Mouse (Mus musculus) large intestine, adult 2 months (tissue): ENCODE results near the gene Rinl. TPM values are rescaled to one million over a fixed set of nuclear protein-coding genes. Genes with fewer than 3 reads are reported as not detected.

Source experiments
- DNase-seq: peaks from one replicate; pipeline ENCODE4 v3.0.0-alpha.2; 2012; ENCODE audit warnings: low read depth, low spot score
- WGBS: fragments of 180-500 bp; shearing (Covaris S2); methylation state at CpG from one replicate; pipeline ENCODE4 v1.1.7; 2018; 5-methylcytosine and 5-hydroxymethylcytosine counted together
- polyA plus RNA-seq: library from polyadenylated mRNA; depleted of rRNA; stranded (reverse); fragments of >200 nt; gene quantifications from 2 replicates; pipeline ENCODE4 v1.2.3, GENCODE M21; 2012

The Rinl gene
- polyA plus RNA-seq, 1 experiment = 6.4 TPM

- 21% methylated on average over 8 of the region's 8 CpGs for WGBS
- DNase-seq = no peak
Measured at GRCm38 (mm10) chr7:28807641-28808220, 19.0 kb downstream of the Rinl start.

- no peak for DNase-seq
- 4% methylated on average over 35 of the region's 35 CpGs for WGBS
Measured at GRCm38 (mm10) chr7:28808221-28808941, 19.6 kb downstream of the Rinl start, which contains the start of gene Hnrnpl. Gene Hnrnpl (plus strand): TSS chr7:28808541.

- no peak for DNase-seq
- WGBS = under 1% methylated on average over 32 of the region's 32 CpGs
Measured at GRCm38 (mm10) chr7:28808957-28809393, 20.2 kb downstream of the Rinl start.

- no peak for DNase-seq
- under 1% methylated on average over 35 of the region's 35 CpGs for WGBS
Measured at GRCm38 (mm10) chr7:28809401-28810089, 20.8 kb downstream of the Rinl start.

GRCm38 (mm10) chr7:28810107-28811066 is 21.6 kb downstream of the Rinl start:
- WGBS = under 1% methylated on average over 70 of the region's 70 CpGs

GRCm38 (mm10) chr7:28811228-28811627 is 22.5 kb downstream of the Rinl start:
- no peak for DNase-seq
- WGBS = under 1% methylated on average over 40 of the region's 40 CpGs

More at GRCm38 (mm10) chr7:28810107-28811066, 21.6 kb downstream of the Rinl start:
- DNase-seq = no peak

- under 1% methylated on average over 7 of the region's 7 CpGs for WGBS
- no peak for DNase-seq
Measured at GRCm38 (mm10) chr7:28811640-28812275, 23.0 kb downstream of the Rinl start.

- DNase-seq = no peak
Measured at GRCm38 (mm10) chr7:28812436-28812835, 23.7 kb downstream of the Rinl start.

GRCm38 (mm10) chr7:28812949-28813348 is 24.2 kb downstream of the Rinl start:
- DNase-seq = no peak
- WGBS = 44% methylated on average over 5 of the region's 5 CpGs

More at GRCm38 (mm10) chr7:28812436-28812835, 23.7 kb downstream of the Rinl start:
- WGBS = 4% methylated on average over 4 of the region's 4 CpGs

- no peak for DNase-seq
- WGBS = 64% methylated on average over 5 of the region's 5 CpGs
Measured at GRCm38 (mm10) chr7:28814306-28815034, 25.7 kb downstream of the Rinl start.

- WGBS = 83% methylated on average over 9 of the region's 9 CpGs
- DNase-seq = no peak
Measured at GRCm38 (mm10) chr7:28815230-28815629, 26.5 kb downstream of the Rinl start.

GRCm38 (mm10) chr7:28816201-28816600 is 27.4 kb downstream of the Rinl start:
- 81% methylated on average over 9 of the region's 9 CpGs for WGBS

GRCm38 (mm10) chr7:28816920-28817319 is 28.2 kb downstream of the Rinl start:
- WGBS = 88% methylated on average over 10 of the region's 10 CpGs

More at GRCm38 (mm10) chr7:28816201-28816600, 27.4 kb downstream of the Rinl start:
- no peak for DNase-seq

GRCm38 (mm10) chr7:28817524-28817923 is 28.8 kb downstream of the Rinl start:
- DNase-seq = no peak
- 66% methylated on average over 6 of the region's 6 CpGs for WGBS

More at GRCm38 (mm10) chr7:28816920-28817319, 28.2 kb downstream of the Rinl start:
- DNase-seq = no peak

GRCm38 (mm10) chr7:28817957-28818356 is 29.2 kb downstream of the Rinl start:
- WGBS = 41% methylated on average over 4 of the region's 4 CpGs
- DNase-seq = no peak

- DNase-seq = no peak
- WGBS = 71% methylated on average over 18 of the region's 18 CpGs
Measured at GRCm38 (mm10) chr7:28818436-28818835, 29.7 kb downstream of the Rinl start.

- 54% methylated on average over 4 of the region's 4 CpGs for WGBS
- no peak for DNase-seq
Measured at GRCm38 (mm10) chr7:28818861-28819452, 30.2 kb downstream of the Rinl start.

GRCm38 (mm10) chr7:28819571-28819970 is 30.8 kb downstream of the Rinl start:
- 69% methylated on average over 4 of the region's 4 CpGs for WGBS
- DNase-seq = no peak
